Mouse (Mus musculus) megakaryocyte, embryonic 14.5 days (primary cell): ENCODE results near the gene Clspn.

Source experiments
- FLI1 ChIP-seq: IDR thresholded peaks from 2 replicates; pipeline ENCODE4 v1.6.1; 2012; ENCODE audit warnings: low read length, inconsistent platforms, mixed read lengths
- GATA1 ChIP-seq: IDR thresholded peaks from 3 replicates; pipeline ENCODE4 v1.6.1; 2012; ENCODE audit warnings: mixed read lengths, low read length, inconsistent platforms, borderline replicate concordance

DNA sequence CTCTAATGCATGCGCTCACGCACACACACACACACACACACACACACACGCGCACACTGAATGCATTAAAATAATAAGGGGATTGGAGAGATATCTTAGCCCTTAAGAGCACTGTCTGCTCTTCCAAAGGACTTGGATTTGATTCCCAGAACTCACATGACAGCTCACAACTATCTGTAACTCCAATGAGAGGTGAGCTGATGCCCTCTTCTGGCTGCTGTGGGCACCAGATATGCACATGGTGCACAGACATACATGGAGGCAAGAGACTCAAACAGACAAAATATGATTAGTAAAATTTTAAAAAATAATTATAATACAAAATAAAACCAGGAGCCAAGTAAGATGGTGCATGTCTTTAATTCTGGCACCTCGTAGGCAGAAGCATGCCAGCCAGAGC lies 29.9 kb upstream of the Clspn start:
- no peak for TF ChIP-seq FLI1
- no peak for TF ChIP-seq GATA1
